Mouse (Mus musculus) myocyte (in vitro differentiated cells): ENCODE measurements at regions not wholly inside any gene's neighbourhood (a gene's known extent, or its start where the extent isn't known, plus 50 kb on each side); places are given as distances from the start of the nearest gene placed in this dataset.

Source experiments
- CEBPB ChIP-seq: IDR thresholded peaks from 2 replicates; pipeline ENCODE4 v1.6.1; 2011; ENCODE audit warnings: mild to moderate bottlenecking, moderate library complexity; ENCODE audit not compliant: poor library complexity, insufficient read depth, severe bottlenecking
- E2F4 ChIP-seq: IDR thresholded peaks from one replicate; pipeline ENCODE4 v1.6.1; 2011; ENCODE audit warnings: mild to moderate bottlenecking, control low read depth, moderate library complexity; ENCODE audit not compliant: insufficient read depth
- MAX ChIP-seq: IDR thresholded peaks from one replicate; pipeline ENCODE4 v1.6.1; 2011; ENCODE audit warnings: low read depth, mild to moderate bottlenecking, control low read depth
- MYOD1 ChIP-seq, 3 experiments: IDR thresholded peaks; one replicate each; pipeline ENCODE4 v1.6.1; 2011; ENCODE audit warnings: control low read depth in 2 of 3, low read depth in 2 of 3, mild to moderate bottlenecking in 2 of 3, moderate library complexity in 1 of 3; ENCODE audit not compliant: insufficient read length in 2 of 3, control insufficient read depth in 1 of 3
- MYOG ChIP-seq, 3 experiments: IDR thresholded peaks; one replicate each; pipeline ENCODE4 v1.6.1; 2011; ENCODE audit warnings: control low read depth in 2 of 3, low read depth in 2 of 3, mild to moderate bottlenecking in 2 of 3; ENCODE audit not compliant: insufficient read length in 2 of 3, control insufficient read depth in 1 of 3, insufficient read depth in 1 of 3
- POLR2A ChIP-seq: IDR thresholded peaks from one replicate; pipeline ENCODE4 v1.6.1; 2011; ENCODE audit warnings: low read depth, mild to moderate bottlenecking, control low read depth, moderate library complexity; ENCODE audit not compliant: insufficient read length
- POLR2AphosphoS2 ChIP-seq: IDR thresholded peaks from one replicate; pipeline ENCODE4 v1.6.1; 2011; ENCODE audit warnings: low read depth, control low read depth; ENCODE audit not compliant: insufficient read length
- REST ChIP-seq: IDR thresholded peaks from one replicate; pipeline ENCODE4 v1.6.1; 2011; ENCODE audit warnings: mild to moderate bottlenecking, control low read depth, moderate library complexity; ENCODE audit not compliant: insufficient read depth, insufficient read length
- SRF ChIP-seq: IDR thresholded peaks from one replicate; pipeline ENCODE4 v1.6.1; 2011; ENCODE audit warnings: low read depth; ENCODE audit not compliant: control insufficient read depth, insufficient read length
- TCF12 ChIP-seq: IDR thresholded peaks from one replicate; pipeline ENCODE4 v1.6.1; 2011; ENCODE audit warnings: mild to moderate bottlenecking, control low read depth; ENCODE audit not compliant: poor library complexity, insufficient read depth, severe bottlenecking
- TCF3 ChIP-seq: IDR thresholded peaks from one replicate; pipeline ENCODE4 v1.6.1; 2011; ENCODE audit warnings: low read depth, control low read depth; ENCODE audit not compliant: insufficient read length
- USF1 ChIP-seq: IDR thresholded peaks from one replicate; pipeline ENCODE4 v1.6.1; 2011; ENCODE audit warnings: low read depth, mild to moderate bottlenecking, control low read depth, moderate library complexity

DNA sequence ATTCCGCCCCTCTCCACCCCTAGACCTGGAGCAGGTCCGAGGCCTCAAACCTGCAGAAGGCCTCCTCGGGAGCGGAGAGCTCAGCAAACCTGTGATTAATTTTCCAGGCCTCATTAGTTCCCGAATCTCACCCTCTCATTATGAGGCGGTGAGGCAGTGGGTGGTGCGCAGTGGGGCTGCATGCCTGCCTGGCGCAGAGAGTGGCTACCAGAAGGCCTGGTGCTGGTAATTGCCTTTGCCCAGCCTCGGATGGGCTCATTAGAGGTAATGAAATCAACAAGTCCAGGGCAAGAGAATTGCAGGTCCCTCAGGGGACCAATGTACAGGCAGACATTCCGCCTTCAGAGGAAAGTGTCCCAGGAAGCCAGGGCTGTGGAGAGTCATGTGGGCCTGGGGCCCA, 322.0 kb upstream of the Rtl1 start:
- TF ChIP-seq MYOG (IDR thresholded peaks at IDR 0.05; ENCODE audit: control insufficient read depth in 1 of 3, insufficient read depth in 1 of 3, insufficient read length in 2 of 3, low read depth in 2 of 3) (no peak), POLR2A (no peak), MAX (no peak), USF1 (no peak), CEBPB (no peak), POLR2AphosphoS2 (no peak), SRF (no peak), MYOD1 (IDR thresholded peaks at IDR 0.05; ENCODE audit: control insufficient read depth in 1 of 3, insufficient read length in 2 of 3, low read depth in 2 of 3) (no peak), REST (no peak), TCF3 (no peak), E2F4 (no peak), TCF12 (no peak)
